Mouse (Mus musculus): ENCODE data around the gene Dcst2. TPM values are rescaled to one million over a fixed set of nuclear protein-coding genes. Genes with fewer than 3 reads are reported as not detected.

The Dcst2 gene
- total RNA-seq, 1 experiment = not detected

DNA sequence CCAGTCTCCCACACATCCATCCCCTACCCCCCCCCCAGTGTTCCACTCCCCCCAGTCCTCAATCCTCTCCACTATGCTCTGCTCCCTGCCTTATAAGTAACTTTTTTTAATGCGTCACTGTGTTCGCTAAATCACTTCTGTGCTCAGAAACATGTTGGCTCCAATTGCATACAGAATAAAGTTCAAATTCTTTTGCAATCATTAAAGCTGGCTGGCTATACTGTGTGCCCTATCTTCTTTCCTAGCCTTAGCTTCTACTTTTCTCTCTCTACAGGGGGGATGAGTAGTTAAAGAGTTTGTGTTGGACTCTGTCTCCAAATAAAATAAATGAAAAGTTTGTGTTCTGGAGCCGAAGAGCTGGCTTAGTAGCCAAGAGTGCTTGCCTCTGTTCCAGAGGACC lies 47.9 kb downstream of the Dcst2 start:
- Histone ChIP-seq H3K9ac (ENCODE audit: insufficient read depth, low read depth, low read length, poor library complexity, severe bottlenecking) (no peak overlapping the region), H3K27ac (ENCODE audit: insufficient read depth, low read depth, low read length, poor library complexity, severe bottlenecking) (no peak overlapping the region), H3K9me3 (ENCODE audit: control insufficient read depth, insufficient read depth, low read depth, low read length) (no peaks in the 10 kb centered on the region), H3K4me1 (ENCODE audit: control insufficient read depth in 2 of 2, insufficient read depth in 2 of 2, low read length in 2 of 2, poor library complexity in 1 of 2) (peaks cover 0 to 13% of the 10 kb centered on the region in 2 experiments; a peak in 2 of 4 replicates), H3K36me3 (ENCODE audit: control insufficient read depth, insufficient read depth, low read length, poor library complexity, severe bottlenecking) (peaks cover 16% of the 10 kb centered on the region), H3K4me3 (ENCODE audit: insufficient read depth in 1 of 2, low read depth in 1 of 2, low read length in 2 of 2, poor library complexity in 1 of 2, severe bottlenecking in 1 of 2) (no peak overlapping the region)
- TF ChIP-seq HCFC1 (IDR thresholded peaks at IDR 0.05; ENCODE audit: borderline replicate concordance, insufficient read depth, low read length) (no peak), ZNF384 (IDR thresholded peaks at IDR 0.05; ENCODE audit: low read depth, low read length) (no peak), ZC3H11A (IDR thresholded peaks at IDR 0.05; ENCODE audit: borderline replicate concordance, low read depth, low read length) (no peak), MAFK (IDR thresholded peaks at IDR 0.05; ENCODE audit: insufficient read depth, low read depth, low read length) (no peak), CHD2 (IDR thresholded peaks at IDR 0.05; ENCODE audit: low read depth, low read length) (no peak)
- DNase-seq (ENCODE audit: low read depth, low spot score) = no peak
- in situ Hi-C loops (cut with MboI; ENCODE audit: low sequenced_read_pairs in 2 of 2, unreplicated experiment in 2 of 2) = no loop called here

DNA sequence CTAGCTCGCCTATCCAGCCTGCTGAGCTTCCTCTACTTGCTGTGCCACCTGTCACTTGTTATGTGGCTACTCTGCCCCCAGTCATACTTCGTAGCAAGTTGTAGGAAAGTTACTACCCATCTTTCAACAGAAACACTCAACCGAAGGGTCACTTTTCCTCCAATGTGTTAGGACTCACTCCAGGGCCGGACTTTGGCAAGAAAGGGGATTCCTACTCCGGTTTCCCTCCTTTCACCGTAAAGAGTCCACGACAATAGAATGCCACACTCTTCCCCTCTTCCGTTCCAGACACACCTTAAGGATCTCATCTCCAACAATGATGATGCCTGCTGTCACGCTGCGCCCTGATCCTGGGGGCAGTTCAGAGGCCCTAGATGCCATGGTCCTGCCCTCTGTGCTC lies 49.1 kb downstream of the Dcst2 start:
- in situ Hi-C loops (cut with MboI; ENCODE audit: low sequenced_read_pairs in 2 of 2, unreplicated experiment in 2 of 2) = no loop called here
- no peak for DNase-seq (ENCODE audit: low read depth, low spot score)
- no peak overlapping the region for H3K27ac ChIP-seq (ENCODE audit: insufficient read depth, low read depth, low read length, poor library complexity, severe bottlenecking)
- no peak for TF ChIP-seq ZNF384 (IDR thresholded peaks at IDR 0.05; ENCODE audit: low read depth, low read length)
- TF ChIP-seq MAFK (IDR thresholded peaks at IDR 0.05; ENCODE audit: insufficient read depth, low read depth, low read length) = no peak
- no peak for TF ChIP-seq HCFC1 (IDR thresholded peaks at IDR 0.05; ENCODE audit: borderline replicate concordance, insufficient read depth, low read length)
- no peak for TF ChIP-seq ZC3H11A (IDR thresholded peaks at IDR 0.05; ENCODE audit: borderline replicate concordance, low read depth, low read length)
- no peak for TF ChIP-seq CHD2 (IDR thresholded peaks at IDR 0.05; ENCODE audit: low read depth, low read length)
- H3K36me3 ChIP-seq (ENCODE audit: control insufficient read depth, insufficient read depth, low read length, poor library complexity, severe bottlenecking) = peaks cover 21% of the 10 kb centered on the region
- H3K9me3 ChIP-seq (ENCODE audit: control insufficient read depth, insufficient read depth, low read depth, low read length) = no peaks in the 10 kb centered on the region
- peak overlapping the region; percentile 66 to 85 for H3K4me3 ChIP-seq (ENCODE audit: insufficient read depth in 1 of 2, low read depth in 1 of 2, low read length in 2 of 2, poor library complexity in 1 of 2, severe bottlenecking in 1 of 2)
- peak overlapping the region; percentile 74 for H3K9ac ChIP-seq (ENCODE audit: insufficient read depth, low read depth, low read length, poor library complexity, severe bottlenecking)
- H3K4me1 ChIP-seq (ENCODE audit: control insufficient read depth in 2 of 2, insufficient read depth in 2 of 2, low read length in 2 of 2, poor library complexity in 1 of 2) = peaks cover 0 to 13% of the 10 kb centered on the region in 2 experiments; a peak in 2 of 4 replicates

DNA sequence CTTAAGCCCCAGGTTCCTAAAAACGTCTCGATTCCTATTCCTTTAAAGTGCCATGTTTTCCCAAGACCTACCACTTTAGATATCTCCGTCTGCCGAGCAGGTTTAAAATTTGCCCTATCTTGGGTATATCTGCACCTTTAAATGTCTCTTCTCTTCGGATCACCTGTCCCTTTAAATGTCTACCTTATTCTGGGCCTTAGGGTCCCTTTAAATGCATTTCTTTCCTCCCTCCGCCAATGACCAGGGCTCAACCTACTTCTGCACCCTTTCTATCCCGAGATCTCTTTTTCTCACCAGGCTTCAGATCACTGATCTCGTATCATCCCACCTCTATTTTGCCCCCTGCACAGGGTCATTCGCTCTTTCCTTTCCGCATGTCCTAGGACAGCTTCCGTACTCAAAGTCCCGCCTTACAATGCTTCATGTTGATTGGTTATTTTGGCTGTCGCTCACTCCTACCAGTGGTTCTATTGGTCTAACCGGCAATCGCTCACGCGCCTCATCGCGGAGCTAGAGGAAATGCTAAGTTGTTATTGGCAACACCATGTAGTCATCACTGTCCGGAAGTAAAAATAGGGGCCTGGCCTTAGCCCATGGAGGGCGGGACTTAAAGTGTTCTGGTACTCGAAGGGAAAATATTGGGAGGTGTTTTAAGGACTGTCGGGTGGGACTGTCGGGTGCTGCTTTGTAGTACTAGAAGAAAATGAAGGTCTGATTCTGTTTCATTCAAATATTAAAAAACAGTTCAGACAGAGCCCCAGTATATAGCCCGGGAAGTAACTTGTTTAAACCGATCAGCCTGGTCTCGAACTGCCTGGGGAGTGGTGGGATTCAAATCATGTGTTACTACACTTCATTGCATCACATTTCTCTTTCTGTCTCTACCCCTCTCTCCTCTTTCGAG lies 50.0 kb downstream of the Dcst2 start, which contains the start of gene Flad1:
Gene Flad1 (minus strand): TSS at position 381 of the 904 bp plus-strand sequence.
- H3K9ac ChIP-seq (ENCODE audit: insufficient read depth, low read depth, low read length, poor library complexity, severe bottlenecking) = peak within 1 kb of the TSS; percentile 74
- no peaks in the 10 kb centered on the region for H3K9me3 ChIP-seq (ENCODE audit: control insufficient read depth, insufficient read depth, low read depth, low read length)
- DNase-seq (ENCODE audit: low read depth, low spot score) = peak; percentile 100
- in situ Hi-C loops (cut with MboI; ENCODE audit: low sequenced_read_pairs in 2 of 2, unreplicated experiment in 2 of 2) = no loop called here
- H3K27ac ChIP-seq (ENCODE audit: insufficient read depth, low read depth, low read length, poor library complexity, severe bottlenecking) = peak within 1 kb of the TSS; percentile 75
- peaks cover under 1 to 16% of the 10 kb centered on the region in 2 experiments; a peak in 2 of 4 replicates for H3K4me1 ChIP-seq (ENCODE audit: control insufficient read depth in 2 of 2, insufficient read depth in 2 of 2, low read length in 2 of 2, poor library complexity in 1 of 2)
- H3K4me3 ChIP-seq (ENCODE audit: insufficient read depth in 1 of 2, low read depth in 1 of 2, low read length in 2 of 2, poor library complexity in 1 of 2, severe bottlenecking in 1 of 2) = peak within 1 kb of the TSS; percentile 66 to 85
- peaks cover 29% of the 10 kb centered on the region for H3K36me3 ChIP-seq (ENCODE audit: control insufficient read depth, insufficient read depth, low read length, poor library complexity, severe bottlenecking)
- TF ChIP-seq MAFK (IDR thresholded peaks at IDR 0.05; ENCODE audit: insufficient read depth, low read depth, low read length) (no peak), CHD2 (IDR thresholded peaks at IDR 0.05; ENCODE audit: low read depth, low read length) (peak; percentile 100), ZNF384 (IDR thresholded peaks at IDR 0.05; ENCODE audit: low read depth, low read length) (no peak), HCFC1 (IDR thresholded peaks at IDR 0.05; ENCODE audit: borderline replicate concordance, insufficient read depth, low read length) (peak; percentile 61; the same call in 1 of the 2 replicates), ZC3H11A (IDR thresholded peaks at IDR 0.05; ENCODE audit: borderline replicate concordance, low read depth, low read length) (no peak)

DNA sequence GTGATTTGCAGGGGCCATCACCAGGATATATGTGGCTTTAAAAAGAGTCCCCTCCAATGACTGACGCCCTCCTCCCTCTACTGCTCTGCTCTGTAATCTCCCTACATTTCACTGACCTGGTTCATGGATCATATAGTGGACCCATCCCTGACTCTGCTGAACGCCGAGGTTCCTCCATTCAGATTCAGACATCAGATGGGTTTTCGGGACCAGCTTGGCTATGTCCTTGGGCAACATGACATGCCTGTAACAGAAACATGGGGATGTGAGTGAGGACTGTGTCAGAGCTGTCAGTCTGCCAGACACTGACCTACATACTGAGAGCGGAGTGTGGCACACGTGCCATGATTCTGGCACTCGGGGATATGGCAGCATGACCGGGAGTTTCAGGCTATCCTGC lies 54.4 kb downstream of the Dcst2 start:
- Histone ChIP-seq H3K36me3 (ENCODE audit: control insufficient read depth, insufficient read depth, low read length, poor library complexity, severe bottlenecking) (peaks cover 22% of the 10 kb centered on the region), H3K9me3 (ENCODE audit: control insufficient read depth, insufficient read depth, low read depth, low read length) (no peaks in the 10 kb centered on the region), H3K4me1 (ENCODE audit: control insufficient read depth in 2 of 2, insufficient read depth in 2 of 2, low read length in 2 of 2, poor library complexity in 1 of 2) (peaks cover 7 to 9% of the 10 kb centered on the region in 2 experiments; a peak in 2 of 4 replicates), H3K4me3 (ENCODE audit: insufficient read depth in 1 of 2, low read depth in 1 of 2, low read length in 2 of 2, poor library complexity in 1 of 2, severe bottlenecking in 1 of 2) (peak overlapping the region in 1 of 2 experiments; percentile 15; a peak in 1 of 4 replicates), H3K9ac (ENCODE audit: insufficient read depth, low read depth, low read length, poor library complexity, severe bottlenecking) (peak overlapping the region; percentile 1; the same call in 1 of the 2 replicates), H3K27ac (ENCODE audit: insufficient read depth, low read depth, low read length, poor library complexity, severe bottlenecking) (no peak overlapping the region)
- no peak for DNase-seq (ENCODE audit: low read depth, low spot score)
- in situ Hi-C loops (cut with MboI; ENCODE audit: low sequenced_read_pairs in 2 of 2, unreplicated experiment in 2 of 2) = no loop called here
- TF ChIP-seq ZC3H11A (IDR thresholded peaks at IDR 0.05; ENCODE audit: borderline replicate concordance, low read depth, low read length) = no peak
- no peak for TF ChIP-seq CHD2 (IDR thresholded peaks at IDR 0.05; ENCODE audit: low read depth, low read length)
- no peak for TF ChIP-seq MAFK (IDR thresholded peaks at IDR 0.05; ENCODE audit: insufficient read depth, low read depth, low read length)
- no peak for TF ChIP-seq ZNF384 (IDR thresholded peaks at IDR 0.05; ENCODE audit: low read depth, low read length)
- no peak for TF ChIP-seq HCFC1 (IDR thresholded peaks at IDR 0.05; ENCODE audit: borderline replicate concordance, insufficient read depth, low read length)

Data from ES-E14 (cell line).